Mouse (Mus musculus): Measurements from ENCODE around the gene Pih1d1. TPM values are rescaled to one million over a fixed set of nuclear protein-coding genes. Genes with fewer than 3 reads are reported as not detected.

Pih1d1 gene
- polyA plus RNA-seq, 1 experiment from 2014 or later = 108 TPM

DNA sequence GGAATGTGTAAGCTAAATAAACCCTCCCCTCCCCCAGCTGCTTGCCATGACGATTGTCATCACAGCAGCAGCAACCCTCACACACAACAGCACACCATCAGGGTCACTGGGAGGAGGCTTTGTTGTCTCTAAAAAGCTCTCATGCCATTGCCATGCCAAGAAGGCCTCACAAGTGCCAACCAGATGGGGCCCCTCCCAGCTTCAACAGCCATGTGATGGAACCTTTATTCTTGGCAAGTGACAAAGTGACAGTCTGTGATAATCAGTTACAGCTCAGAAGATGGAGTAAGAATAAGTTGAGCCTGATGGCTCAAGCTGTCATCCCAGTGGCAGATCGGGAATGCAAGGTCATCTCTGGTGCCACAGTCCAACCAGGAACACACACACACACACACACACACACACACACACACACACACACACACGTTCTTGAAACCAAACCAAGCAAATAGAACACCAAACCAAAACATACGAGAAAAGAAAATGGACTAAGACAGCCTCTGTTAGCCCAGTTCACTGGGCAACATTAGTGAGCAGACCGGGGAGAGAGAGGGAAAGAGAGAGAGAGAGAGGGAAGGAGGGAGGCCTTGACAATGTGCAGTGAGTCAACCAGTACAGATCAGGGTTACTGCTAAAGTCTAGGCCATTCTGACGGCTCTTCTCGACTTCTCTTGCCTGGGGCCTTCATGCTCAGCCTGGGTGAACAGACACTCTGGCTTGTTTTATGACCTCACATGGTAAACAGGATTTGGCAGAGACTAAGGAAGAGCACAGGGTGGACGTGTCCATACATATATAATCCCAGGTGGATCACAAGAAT, 14.0 kb upstream of the Pih1d1 start:
- ATAC-seq (no peak), DNase-seq (ENCODE audit: low spot score) (peak; percentile 44)
- WGBS = 80% methylated on average over 8 of the region's 8 CpGs
- no peak overlapping the region for H3K4me2 ChIP-seq (ENCODE audit: low read length)
- no peak overlapping the region for H3K4me3 ChIP-seq (ENCODE audit: low read depth, low read length)
- 0 out of 2 replicates have a peak, but pooled peaks cover 11% of the 10 kb centered on the region for H3K36me3 ChIP-seq (ENCODE audit: control insufficient read depth, insufficient read depth, low read length)
- H3K4me1 ChIP-seq (ENCODE audit: control insufficient read depth, insufficient read depth, low read length) = 0 out of 2 replicates have a peak, but pooled peaks cover 3% of the 10 kb centered on the region
- H3K27me3 ChIP-seq (replicated peaks; ENCODE audit: control insufficient read depth, insufficient read depth, low read length) = no peaks in the 10 kb centered on the region
- no peaks in the 10 kb centered on the region for H3K9me3 ChIP-seq (replicated peaks; ENCODE audit: control insufficient read depth, low read length)
- no peak overlapping the region for H3K9ac ChIP-seq (ENCODE audit: low read length)
- H3K27ac ChIP-seq (ENCODE audit: low read depth, low read length) = peak overlapping the region; percentile 44; the same call in 1 of the 2 replicates

GRCm38 (mm10) chr7:45141319-45141718, 12.8 kb upstream of the Pih1d1 start:
- Histone ChIP-seq H3K27ac (ENCODE audit: low read depth, low read length) (no peak overlapping the region), H3K4me1 (ENCODE audit: control insufficient read depth, insufficient read depth, low read length) (no peaks in the 10 kb centered on the region), H3K9me3 (replicated peaks; ENCODE audit: control insufficient read depth, low read length) (no peaks in the 10 kb centered on the region), H3K4me2 (ENCODE audit: low read length) (no peak overlapping the region), H3K36me3 (ENCODE audit: control insufficient read depth, insufficient read depth, low read length) (0 out of 2 replicates have a peak, but pooled peaks cover 14% of the 10 kb centered on the region), H3K4me3 (ENCODE audit: low read depth, low read length) (no peak overlapping the region), H3K27me3 (replicated peaks; ENCODE audit: control insufficient read depth, insufficient read depth, low read length) (no peaks in the 10 kb centered on the region), H3K9ac (ENCODE audit: low read length) (no peak overlapping the region)
- WGBS = 84% methylated on average over 3 of the region's 3 CpGs
- ATAC-seq (no peak), DNase-seq (ENCODE audit: low spot score) (no peak)

GRCm38 (mm10) chr7:45141914-45142313, 12.2 kb upstream of the Pih1d1 start:
- H3K4me3 ChIP-seq (ENCODE audit: low read depth, low read length) = no peak overlapping the region
- no peaks in the 10 kb centered on the region for H3K4me1 ChIP-seq (ENCODE audit: control insufficient read depth, insufficient read depth, low read length)
- DNase-seq (ENCODE audit: low spot score) = no peak
- H3K27me3 ChIP-seq (replicated peaks; ENCODE audit: control insufficient read depth, insufficient read depth, low read length) = no peaks in the 10 kb centered on the region
- 0 out of 2 replicates have a peak, but pooled peaks cover 14% of the 10 kb centered on the region for H3K36me3 ChIP-seq (ENCODE audit: control insufficient read depth, insufficient read depth, low read length)
- WGBS = 95% methylated on average over 5 of the region's 5 CpGs
- H3K4me2 ChIP-seq (ENCODE audit: low read length) = no peak overlapping the region
- no peak for ATAC-seq
- no peak overlapping the region for H3K27ac ChIP-seq (ENCODE audit: low read depth, low read length)
- H3K9me3 ChIP-seq (replicated peaks; ENCODE audit: control insufficient read depth, low read length) = no peaks in the 10 kb centered on the region
- no peak overlapping the region for H3K9ac ChIP-seq (ENCODE audit: low read length)

DNA sequence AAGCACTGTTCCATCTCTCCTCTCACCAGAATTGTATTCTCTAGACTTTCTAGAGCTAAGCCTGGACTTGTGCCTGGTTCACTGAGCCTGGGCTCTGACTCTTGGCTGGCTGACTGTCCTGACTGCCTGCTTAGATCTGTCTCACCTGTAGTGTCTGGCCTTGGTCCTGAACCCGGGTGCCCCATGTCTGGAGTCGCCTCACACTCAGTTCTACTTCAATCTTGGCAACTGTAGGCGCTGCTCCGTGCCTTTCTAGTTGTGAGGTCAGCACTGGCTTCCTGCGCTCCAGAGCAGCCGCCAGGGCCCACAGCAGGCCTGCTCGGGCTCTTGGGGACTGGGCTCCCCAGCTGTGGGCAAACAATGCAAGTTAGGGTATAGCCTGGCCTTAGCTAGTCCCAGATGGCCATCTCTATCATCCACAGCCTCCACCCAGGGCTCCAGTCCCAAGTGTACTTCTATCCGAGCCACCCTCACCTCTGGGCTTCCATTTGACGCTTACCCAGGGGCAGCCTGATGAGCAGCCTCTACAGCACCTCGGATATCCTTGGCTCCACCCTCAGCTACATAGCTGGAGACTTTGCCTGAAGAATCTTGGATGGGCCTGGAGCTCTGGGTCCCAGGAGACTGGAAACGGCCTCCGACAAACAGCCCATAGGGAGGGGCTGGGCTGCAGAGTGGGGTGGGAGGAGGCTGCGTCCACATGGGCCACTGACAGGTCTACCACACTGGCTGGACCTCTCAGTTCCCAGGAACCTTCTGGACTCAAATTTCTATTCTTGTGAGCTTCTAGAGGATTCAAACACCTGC, 9.5 kb upstream of the Pih1d1 start:
- H3K27ac ChIP-seq (ENCODE audit: low read depth, low read length) = no peak overlapping the region
- no peaks in the 10 kb centered on the region for H3K4me1 ChIP-seq (ENCODE audit: control insufficient read depth, insufficient read depth, low read length)
- 88% methylated on average over 13 of the region's 13 CpGs for WGBS

GRCm38 (mm10) chr7:45145460-45145859, 8.6 kb upstream of the Pih1d1 start:
- H3K9me3 ChIP-seq (replicated peaks; ENCODE audit: control insufficient read depth, low read length) = no peaks in the 10 kb centered on the region
- 93% methylated on average over 8 of the region's 8 CpGs for WGBS
- ATAC-seq (no peak), DNase-seq (ENCODE audit: low spot score) (no peak)
- H3K4me1 ChIP-seq (ENCODE audit: control insufficient read depth, insufficient read depth, low read length) = no peaks in the 10 kb centered on the region
- H3K27me3 ChIP-seq (replicated peaks; ENCODE audit: control insufficient read depth, insufficient read depth, low read length) = no peaks in the 10 kb centered on the region
- H3K36me3 ChIP-seq (ENCODE audit: control insufficient read depth, insufficient read depth, low read length) = 0 out of 2 replicates have a peak, but pooled peaks cover 19% of the 10 kb centered on the region
- H3K9ac ChIP-seq (ENCODE audit: low read length) = no peak overlapping the region
- no peak overlapping the region for H3K27ac ChIP-seq (ENCODE audit: low read depth, low read length)
- no peak overlapping the region for H3K4me3 ChIP-seq (ENCODE audit: low read depth, low read length)
- H3K4me2 ChIP-seq (ENCODE audit: low read length) = no peak overlapping the region

More for the DNA sequence above, 9.5 kb upstream of the Pih1d1 start:
- Histone ChIP-seq H3K9ac (ENCODE audit: low read length) (no peak overlapping the region), H3K36me3 (ENCODE audit: control insufficient read depth, insufficient read depth, low read length) (0 out of 2 replicates have a peak, but pooled peaks cover 19% of the 10 kb centered on the region), H3K4me2 (ENCODE audit: low read length) (no peak overlapping the region), H3K4me3 (ENCODE audit: low read depth, low read length) (no peak overlapping the region), H3K27me3 (replicated peaks; ENCODE audit: control insufficient read depth, insufficient read depth, low read length) (no peaks in the 10 kb centered on the region), H3K9me3 (replicated peaks; ENCODE audit: control insufficient read depth, low read length) (no peaks in the 10 kb centered on the region)
- ATAC-seq = no peak
- no peak for DNase-seq (ENCODE audit: low spot score)

- H3K27ac ChIP-seq (ENCODE audit: low read depth, low read length) = no peak overlapping the region
- ATAC-seq (no peak), DNase-seq (ENCODE audit: low spot score) (no peak)
- 0 out of 2 replicates have a peak, but pooled peaks cover 4% of the 10 kb centered on the region for H3K4me1 ChIP-seq (ENCODE audit: control insufficient read depth, insufficient read depth, low read length)
- H3K36me3 ChIP-seq (ENCODE audit: control insufficient read depth, insufficient read depth, low read length) = 0 out of 2 replicates have a peak, but pooled peaks cover 19% of the 10 kb centered on the region
- no peak overlapping the region for H3K4me3 ChIP-seq (ENCODE audit: low read depth, low read length)
- no peak overlapping the region for H3K9ac ChIP-seq (ENCODE audit: low read length)
- H3K4me2 ChIP-seq (ENCODE audit: low read length) = no peak overlapping the region
- WGBS = 91% methylated on average over 11 of the region's 11 CpGs
- no peaks in the 10 kb centered on the region for H3K9me3 ChIP-seq (replicated peaks; ENCODE audit: control insufficient read depth, low read length)
- H3K27me3 ChIP-seq (replicated peaks; ENCODE audit: control insufficient read depth, insufficient read depth, low read length) = no peaks in the 10 kb centered on the region
These were observed 6.8 kb upstream of the Pih1d1 start for GRCm38 (mm10) chr7:45147267-45147666.

DNA sequence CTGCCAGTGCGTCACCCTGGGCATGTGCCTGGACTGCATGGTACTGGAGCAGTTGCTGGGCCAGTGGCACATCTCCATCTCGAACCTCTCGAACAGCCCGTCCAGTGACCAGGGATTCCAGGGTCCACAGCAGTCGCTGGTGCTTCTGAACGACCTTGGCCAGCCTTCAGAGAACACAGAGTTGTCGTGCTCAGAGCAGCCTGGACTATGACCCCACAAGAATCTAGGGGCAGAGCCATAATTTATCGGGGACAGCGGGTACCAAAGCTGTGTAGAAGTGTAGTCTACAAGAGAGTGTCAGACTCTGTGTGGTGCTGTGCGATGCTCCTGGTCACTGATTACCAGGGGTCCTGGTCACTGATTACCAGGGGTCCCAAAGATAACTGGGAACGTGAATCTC, 6.2 kb upstream of the Pih1d1 start:
- Histone ChIP-seq H3K4me2 (ENCODE audit: low read length) (no peak overlapping the region), H3K36me3 (ENCODE audit: control insufficient read depth, insufficient read depth, low read length) (0 out of 2 replicates have a peak, but pooled peaks cover 16% of the 10 kb centered on the region), H3K9me3 (replicated peaks; ENCODE audit: control insufficient read depth, low read length) (no peaks in the 10 kb centered on the region), H3K4me3 (ENCODE audit: low read depth, low read length) (no peak overlapping the region), H3K4me1 (ENCODE audit: control insufficient read depth, insufficient read depth, low read length) (0 out of 2 replicates have a peak, but pooled peaks cover 4% of the 10 kb centered on the region), H3K9ac (ENCODE audit: low read length) (no peak overlapping the region), H3K27ac (ENCODE audit: low read depth, low read length) (no peak overlapping the region), H3K27me3 (replicated peaks; ENCODE audit: control insufficient read depth, insufficient read depth, low read length) (no peaks in the 10 kb centered on the region)
- DNase-seq (ENCODE audit: low spot score) (no peak), ATAC-seq (no peak)
- WGBS = 93% methylated on average over 11 of the region's 11 CpGs

DNA sequence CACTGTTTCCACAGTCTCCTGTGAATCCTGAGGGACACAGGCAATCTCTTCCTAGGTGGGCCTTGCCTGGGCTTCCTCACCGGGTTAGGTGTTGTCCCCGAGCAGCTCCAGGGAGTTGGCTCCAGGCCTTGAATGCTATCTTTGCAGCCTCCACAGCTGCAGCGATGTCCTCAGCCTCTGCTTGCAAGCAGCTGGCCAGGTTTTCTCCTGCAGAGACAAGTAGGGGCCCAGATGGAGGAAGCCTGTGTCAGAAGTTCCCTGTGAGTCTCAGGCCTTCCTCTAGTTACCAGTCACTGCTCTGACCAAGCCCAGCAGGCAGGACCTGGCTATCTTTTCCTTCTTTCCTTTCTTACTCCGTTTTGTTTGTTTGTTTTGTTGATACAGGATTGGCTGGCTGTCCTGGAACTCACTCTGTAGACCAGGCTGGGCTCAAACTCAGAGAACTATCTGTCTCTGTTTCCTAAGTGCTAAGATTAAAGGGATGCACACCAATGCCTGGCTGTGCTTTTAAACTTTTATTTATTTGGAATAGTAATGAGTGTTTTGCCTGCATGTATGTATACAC, 5.5 kb upstream of the Pih1d1 start:
- no peak for DNase-seq (ENCODE audit: low spot score)
- Histone ChIP-seq H3K4me2 (ENCODE audit: low read length) (no peak overlapping the region), H3K4me1 (ENCODE audit: control insufficient read depth, insufficient read depth, low read length) (peaks cover 7% of the 10 kb centered on the region), H3K4me3 (ENCODE audit: low read depth, low read length) (no peak overlapping the region), H3K27me3 (replicated peaks; ENCODE audit: control insufficient read depth, insufficient read depth, low read length) (no peaks in the 10 kb centered on the region), H3K9ac (ENCODE audit: low read length) (no peak overlapping the region), H3K9me3 (replicated peaks; ENCODE audit: control insufficient read depth, low read length) (no peaks in the 10 kb centered on the region), H3K36me3 (ENCODE audit: control insufficient read depth, insufficient read depth, low read length) (0 out of 2 replicates have a peak, but pooled peaks cover 16% of the 10 kb centered on the region), H3K27ac (ENCODE audit: low read depth, low read length) (no peak overlapping the region; the same call in 1 of the 2 replicates)
- 73% methylated on average over 4 of the region's 4 CpGs for WGBS
- no peak for ATAC-seq

All from forebrain, embryonic 14.5 days (tissue).